Mouse (Mus musculus): ENCODE data around the gene Btbd2. TPM values are rescaled to one million over a fixed set of nuclear protein-coding genes. Genes with fewer than 3 reads are reported as not detected.
"Not testable (repeated sequence)": the region's sequence is repeated elsewhere in the genome, so short reads cannot be mapped to it uniquely, and the experiment has no call there.

Btbd2 gene
- polyA plus RNA-seq, 1 experiment = 91.6 TPM

- TF ChIP-seq FLI1 (IDR thresholded peaks at IDR 0.05; ENCODE audit: low read length) (no peak), GATA1 (IDR thresholded peaks at IDR 0.05; ENCODE audit: borderline replicate concordance, low read length) (no peak)
- no peak overlapping the region for H3K4me3 ChIP-seq (replicated peaks)
- no peaks in the 10 kb centered on the region for H3K9me3 ChIP-seq
- H3K4me1 ChIP-seq = peaks cover 82% of the 10 kb centered on the region
- peaks cover 72% of the 10 kb centered on the region for H3K36me3 ChIP-seq (replicated peaks; ENCODE audit: low read length)
- H3K27me3 ChIP-seq (replicated peaks) = no peaks in the 10 kb centered on the region
Observed at GRCm38 (mm10) chr10:80611905-80612304, 45.0 kb downstream of the Btbd2 start.

GRCm38 (mm10) chr10:80611024-80611423 is 45.8 kb downstream of the Btbd2 start:
- peaks cover 84% of the 10 kb centered on the region for H3K4me1 ChIP-seq
- no peaks in the 10 kb centered on the region for H3K9me3 ChIP-seq
- TF ChIP-seq GATA1 (IDR thresholded peaks at IDR 0.05; ENCODE audit: borderline replicate concordance, low read length) (no peak), FLI1 (IDR thresholded peaks at IDR 0.05; ENCODE audit: low read length) (no peak)
- peaks cover 76% of the 10 kb centered on the region for H3K36me3 ChIP-seq (replicated peaks; ENCODE audit: low read length)
- peak overlapping the region; percentile 77 for H3K4me3 ChIP-seq (replicated peaks)
- no peaks in the 10 kb centered on the region for H3K27me3 ChIP-seq (replicated peaks)

GRCm38 (mm10) chr10:80610116-80610785 is 46.6 kb downstream of the Btbd2 start:
- H3K4me1 ChIP-seq = peaks cover 81% of the 10 kb centered on the region
- H3K9me3 ChIP-seq = no peaks in the 10 kb centered on the region
- peaks cover 71% of the 10 kb centered on the region for H3K36me3 ChIP-seq (replicated peaks; ENCODE audit: low read length)
- no peaks in the 10 kb centered on the region for H3K27me3 ChIP-seq (replicated peaks)
- H3K4me3 ChIP-seq (replicated peaks) = peak overlapping the region; percentile 77
- TF ChIP-seq FLI1 (IDR thresholded peaks at IDR 0.05; ENCODE audit: low read length) (no peak), GATA1 (IDR thresholded peaks at IDR 0.05; ENCODE audit: borderline replicate concordance, low read length) (no peak)

- Histone ChIP-seq H3K36me3 (replicated peaks; ENCODE audit: low read length) (peaks cover 63% of the 10 kb centered on the region), H3K4me1 (peaks cover 83% of the 10 kb centered on the region)
- TF ChIP-seq FLI1 (IDR thresholded peaks at IDR 0.05; ENCODE audit: low read length) (no peak), GATA1 (IDR thresholded peaks at IDR 0.05; ENCODE audit: borderline replicate concordance, low read length) (no peak)
Observed at GRCm38 (mm10) chr10:80609269-80609924, 47.5 kb downstream of the Btbd2 start.

GRCm38 (mm10) chr10:80608435-80608834 is 48.4 kb downstream of the Btbd2 start:
- Histone ChIP-seq H3K9me3 (no peaks in the 10 kb centered on the region), H3K4me3 (replicated peaks) (no peak overlapping the region), H3K27me3 (replicated peaks) (no peaks in the 10 kb centered on the region), H3K4me1 (peaks cover 89% of the 10 kb centered on the region), H3K36me3 (replicated peaks; ENCODE audit: low read length) (peaks cover 54% of the 10 kb centered on the region)
- TF ChIP-seq GATA1 (IDR thresholded peaks at IDR 0.05; ENCODE audit: borderline replicate concordance, low read length) = no peak
- TF ChIP-seq FLI1 (IDR thresholded peaks at IDR 0.05; ENCODE audit: low read length) = no peak

More at GRCm38 (mm10) chr10:80609269-80609924, 47.5 kb downstream of the Btbd2 start:
- Histone ChIP-seq H3K9me3 (no peaks in the 10 kb centered on the region), H3K4me3 (replicated peaks) (peak overlapping the region; percentile 39), H3K27me3 (replicated peaks) (no peaks in the 10 kb centered on the region)

GRCm38 (mm10) chr10:80606737-80607350 is 50.0 kb downstream of the Btbd2 start:
- no peaks in the 10 kb centered on the region for H3K27me3 ChIP-seq (replicated peaks)
- H3K9me3 ChIP-seq = no peaks in the 10 kb centered on the region
- H3K4me1 ChIP-seq = peaks cover 94% of the 10 kb centered on the region
- H3K4me3 ChIP-seq (replicated peaks) = no peak overlapping the region
- no peak for TF ChIP-seq GATA1 (IDR thresholded peaks at IDR 0.05; ENCODE audit: borderline replicate concordance, low read length)
- no peak for TF ChIP-seq FLI1 (IDR thresholded peaks at IDR 0.05; ENCODE audit: low read length)
- peaks cover 44% of the 10 kb centered on the region for H3K36me3 ChIP-seq (replicated peaks; ENCODE audit: low read length)

- no peak for TF ChIP-seq FLI1 (IDR thresholded peaks at IDR 0.05; ENCODE audit: low read length)
- TF ChIP-seq GATA1 (IDR thresholded peaks at IDR 0.05; ENCODE audit: borderline replicate concordance, low read length) = no peak
- Histone ChIP-seq H3K4me3 (replicated peaks) (no peak overlapping the region), H3K36me3 (replicated peaks; ENCODE audit: low read length) (peaks cover 44% of the 10 kb centered on the region), H3K4me1 (peaks cover 94% of the 10 kb centered on the region), H3K9me3 (no peaks in the 10 kb centered on the region), H3K27me3 (replicated peaks) (no peaks in the 10 kb centered on the region)
Observed at GRCm38 (mm10) chr10:80606306-80606705, 50.6 kb downstream of the Btbd2 start.

- not testable (repeated sequence) for H3K27me3 ChIP-seq (replicated peaks); H3K9me3 ChIP-seq
- peaks cover 44% of the 10 kb centered on the region for H3K36me3 ChIP-seq (replicated peaks; ENCODE audit: low read length)
- H3K4me1 ChIP-seq = peaks cover 94% of the 10 kb centered on the region
- peak within 1 kb of the TSS; percentile 10 for H3K4me3 ChIP-seq (replicated peaks)
Observed at GRCm38 (mm10) chr10:80605721-80606120, 51.1 kb downstream of the Btbd2 start, which contains the start of gene Gm49322. Gm49322 (plus strand) TSS chr10:80606021.

- peaks cover 43% of the 10 kb centered on the region for H3K36me3 ChIP-seq (replicated peaks; ENCODE audit: low read length)
- peak overlapping the region; percentile 10 for H3K4me3 ChIP-seq (replicated peaks)
- peaks cover 87% of the 10 kb centered on the region for H3K4me1 ChIP-seq
- no peaks in the 10 kb centered on the region for H3K27me3 ChIP-seq (replicated peaks)
- H3K9me3 ChIP-seq = no peaks in the 10 kb centered on the region
- TF ChIP-seq GATA1 (IDR thresholded peaks at IDR 0.05; ENCODE audit: borderline replicate concordance, low read length) (no peak), FLI1 (IDR thresholded peaks at IDR 0.05; ENCODE audit: low read length) (no peak)
Observed at GRCm38 (mm10) chr10:80604988-80605387, 51.9 kb downstream of the Btbd2 start.

GRCm38 (mm10) chr10:80604001-80604509 is 52.8 kb downstream of the Btbd2 start:
- Histone ChIP-seq H3K4me3 (replicated peaks) (peak overlapping the region; percentile 100), H3K27me3 (replicated peaks) (no peaks in the 10 kb centered on the region), H3K36me3 (replicated peaks; ENCODE audit: low read length) (peaks cover 33% of the 10 kb centered on the region), H3K9me3 (peaks cover 5% of the 10 kb centered on the region; the same call in 1 of the 2 replicates), H3K4me1 (peaks cover 78% of the 10 kb centered on the region)
- TF ChIP-seq GATA1 (IDR thresholded peaks at IDR 0.05; ENCODE audit: borderline replicate concordance, low read length) (no peak), FLI1 (IDR thresholded peaks at IDR 0.05; ENCODE audit: low read length) (no peak)

Measured in megakaryocyte, embryonic 14.5 days (primary cell).